Mouse (Mus musculus) left cerebral cortex, adult 18-20 months (tissue): Measurements from ENCODE around the gene Srd5a3. TPM values are rescaled to one million over a fixed set of nuclear protein-coding genes. Genes with fewer than 3 reads are reported as not detected.
"Not testable (repeated sequence)": the region's sequence is repeated elsewhere in the genome, so short reads cannot be mapped to it uniquely, and the experiment has no call there.

ENCODE experiments used
- DNase-seq, 2 experiments: peaks; one replicate each; pipeline ENCODE4 v3.0.0; 2021 to 2022; ENCODE audit warnings: low spot score in 2 of 2, mixed read lengths in 1 of 2
- long read RNA-seq, 2 experiments: library from polyadenylated mRNA; stranded (forward); transcript quantifications; one replicate each; pipeline ENCODE4 v2.0.0; 2021
- total RNA-seq, 2 experiments: library from RNA; stranded (reverse); gene quantifications; 2 replicates each; pipeline ENCODE4 v1.2.3; 2021

Srd5a3 gene
- 10 to 100 TPM; 19.1 to 22.7 TPM for total RNA-seq
- long read RNA-seq, experiment 1, transcript Srd5a3-201 (6 exons, 1,747 nt) = major isoform, 14 of 20 reads
- long read RNA-seq, experiment 1, partial matches to known transcripts = 1 of 20 reads
- long read RNA-seq, experiment 1, other reads (novel, unspliced or antisense) = 5 of 20 reads
- long read RNA-seq, experiment 2, transcript Srd5a3-201 (6 exons, 1,747 nt) = major isoform, 9 of 13 reads
- long read RNA-seq, experiment 2, partial matches to known transcripts = 0 of 13 reads
- long read RNA-seq, experiment 2, other reads (novel, unspliced or antisense) = 3 of 13 reads

- DNase-seq = peak; percentile 91 to 92
Measured at GRCm38 (mm10) chr5:76139808-76140729, at the start of gene Srd5a3. Srd5a3 (plus strand) TSS chr5:76140271.

- DNase-seq = not testable (repeated sequence)
Measured at GRCm38 (mm10) chr5:76103809-76104208, 36.3 kb upstream of the Srd5a3 start.

DNA sequence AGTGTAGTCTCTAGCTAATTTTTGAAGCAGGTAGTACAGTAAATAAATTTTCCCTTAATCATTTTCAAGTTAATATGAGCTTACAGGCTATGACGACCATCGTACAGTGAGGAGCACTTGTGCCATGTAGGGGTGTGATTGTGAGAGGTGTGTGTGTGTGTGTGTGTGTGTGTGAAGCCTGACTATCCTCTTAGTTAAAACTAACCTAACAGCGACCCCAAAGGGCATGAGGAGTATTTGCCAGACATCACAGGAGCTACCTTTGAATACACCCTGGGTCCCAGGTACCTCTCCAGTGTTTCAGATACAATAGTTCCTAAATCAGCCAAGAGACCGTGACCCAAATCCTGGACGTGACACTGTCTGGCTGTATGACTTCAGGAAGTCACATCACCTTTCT lies 32.8 kb upstream of the Srd5a3 start:
- DNase-seq = no peak

GRCm38 (mm10) chr5:76108496-76108895 lies 31.6 kb upstream of the Srd5a3 start:
- no peak for DNase-seq

DNA sequence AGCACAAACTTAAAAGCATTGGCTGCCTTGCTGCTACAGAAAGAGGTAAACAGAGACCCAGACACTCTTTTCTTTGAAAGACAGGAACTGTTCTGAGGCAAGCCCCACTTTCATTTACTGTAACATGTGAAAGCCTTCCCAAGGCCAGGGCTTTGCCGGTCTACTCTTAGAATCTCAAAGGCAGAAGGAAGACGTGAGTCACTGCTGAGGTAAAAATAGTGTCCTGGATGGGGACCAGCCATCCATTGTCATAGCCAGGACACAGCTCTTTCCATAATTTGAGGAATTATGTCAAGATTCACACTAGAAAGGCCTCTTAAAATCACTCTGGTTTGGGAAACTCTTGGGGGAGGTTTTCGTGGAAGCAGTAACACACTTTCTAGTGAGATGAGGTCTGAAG lies 28.9 kb upstream of the Srd5a3 start:
- DNase-seq = peak; percentile 32 to 38

DNA sequence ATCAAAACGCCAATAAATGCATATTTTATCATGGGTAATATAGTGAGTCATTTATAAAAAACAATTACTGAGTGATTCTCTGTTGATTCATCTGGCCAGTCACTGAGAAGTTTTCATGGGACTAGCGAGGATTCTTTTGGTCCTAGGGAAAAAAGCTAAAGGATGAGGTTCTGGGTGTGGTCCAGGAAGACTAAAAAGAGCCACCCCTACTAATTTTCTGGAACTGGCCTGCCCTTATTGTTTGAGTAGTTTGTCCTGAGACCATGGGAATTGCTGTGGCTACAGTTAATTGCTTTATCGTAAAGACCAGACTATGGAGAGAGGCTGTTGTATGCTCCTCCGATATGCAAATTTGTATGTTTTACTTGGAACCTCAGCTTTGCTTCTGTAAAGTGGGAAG lies 28.1 kb upstream of the Srd5a3 start:
- DNase-seq = no peak

- no peak for DNase-seq
Measured at GRCm38 (mm10) chr5:76115436-76116041, 24.5 kb upstream of the Srd5a3 start.

DNA sequence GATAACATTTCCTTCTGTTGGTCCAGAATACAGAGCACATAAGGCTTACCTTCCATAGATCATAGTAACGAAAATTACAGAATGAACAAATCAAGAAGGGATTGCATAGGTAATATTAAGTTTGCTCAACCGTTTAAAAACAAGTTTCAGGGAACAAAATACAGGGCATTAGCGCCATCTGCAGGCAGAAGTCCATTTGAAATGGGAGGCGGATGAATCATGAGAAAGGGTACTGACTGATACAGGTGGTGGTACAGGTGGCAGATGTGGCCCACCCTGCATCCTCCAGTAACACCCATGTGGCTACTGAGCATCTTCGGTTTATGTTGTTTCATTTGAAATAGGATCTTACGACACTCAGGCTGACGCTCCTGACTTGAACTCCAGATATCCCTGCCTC lies 21.6 kb upstream of the Srd5a3 start:
- peak; percentile 66 to 87 for DNase-seq

DNA sequence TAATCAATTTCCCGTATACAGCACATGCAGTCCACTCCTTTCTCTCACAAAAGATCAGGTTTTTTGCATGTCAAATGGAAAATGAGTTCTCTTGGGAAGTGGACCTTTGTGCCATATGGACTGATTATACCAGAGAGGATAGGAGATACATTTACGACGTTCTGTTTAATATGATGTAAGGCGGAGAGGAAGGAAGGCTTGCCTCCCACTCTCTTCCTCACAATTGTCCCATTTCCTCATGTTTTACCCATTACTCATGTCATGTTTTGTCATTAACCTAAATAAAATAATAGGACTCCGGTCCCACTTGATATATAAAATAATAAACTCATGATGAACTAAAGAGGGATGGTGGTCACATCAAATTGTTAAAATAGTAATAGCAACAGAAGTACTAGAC lies 19.4 kb upstream of the Srd5a3 start:
- no peak for DNase-seq

DNA sequence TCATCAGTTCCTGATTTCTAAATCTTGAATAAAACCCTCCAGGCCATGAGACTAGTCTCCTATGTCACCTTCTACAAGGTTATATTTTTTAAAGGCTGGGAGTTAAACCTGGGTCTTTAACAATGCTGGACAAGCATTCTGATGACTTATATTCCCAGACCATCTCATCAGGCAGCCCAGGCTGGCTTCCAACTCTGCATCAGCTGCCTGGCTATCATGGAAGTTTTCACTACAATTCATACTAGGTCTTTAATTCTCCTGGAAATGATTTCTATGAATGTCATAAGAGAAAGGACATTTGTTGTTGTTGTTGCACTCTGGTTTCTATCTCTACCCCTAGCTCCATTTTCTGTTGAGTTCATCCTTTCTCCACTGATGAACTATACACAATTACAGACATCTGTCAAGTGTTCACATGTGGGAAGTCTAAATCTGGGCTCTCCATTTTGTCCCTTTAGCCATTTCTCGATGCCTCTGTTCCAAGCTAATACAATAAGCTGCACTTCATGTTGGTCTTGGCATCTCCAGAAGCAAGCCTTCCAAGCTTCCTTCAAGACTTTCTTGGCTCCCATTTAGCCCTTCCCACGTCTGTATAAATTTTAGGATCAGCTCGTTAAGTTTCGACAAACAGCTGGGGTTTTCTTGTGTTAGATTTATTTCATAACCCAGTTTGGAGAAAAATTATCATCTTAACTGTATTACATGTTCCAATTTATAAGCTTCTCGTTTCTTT lies 12.3 kb upstream of the Srd5a3 start:
- DNase-seq = no peak

DNA sequence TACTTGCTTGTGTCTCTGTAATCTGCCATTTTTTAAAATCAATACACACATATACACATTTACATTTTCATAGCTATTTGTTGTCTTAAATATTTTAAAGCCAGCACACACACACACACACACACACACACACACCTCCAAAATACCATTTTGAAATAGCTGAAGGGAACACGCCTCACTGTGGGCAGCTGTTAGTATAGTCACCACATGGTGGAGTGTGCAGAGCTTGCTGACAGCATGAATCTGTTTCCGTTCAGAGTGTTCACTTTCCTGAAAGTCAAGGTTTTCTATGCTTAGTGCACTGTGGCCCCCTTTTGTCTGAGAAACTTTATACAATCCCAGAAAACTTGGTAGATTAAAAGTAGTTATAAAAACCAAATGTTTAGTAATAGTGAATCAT lies 9.8 kb upstream of the Srd5a3 start:
- peak in 1 of 2 experiments; percentile 17 for DNase-seq

DNA sequence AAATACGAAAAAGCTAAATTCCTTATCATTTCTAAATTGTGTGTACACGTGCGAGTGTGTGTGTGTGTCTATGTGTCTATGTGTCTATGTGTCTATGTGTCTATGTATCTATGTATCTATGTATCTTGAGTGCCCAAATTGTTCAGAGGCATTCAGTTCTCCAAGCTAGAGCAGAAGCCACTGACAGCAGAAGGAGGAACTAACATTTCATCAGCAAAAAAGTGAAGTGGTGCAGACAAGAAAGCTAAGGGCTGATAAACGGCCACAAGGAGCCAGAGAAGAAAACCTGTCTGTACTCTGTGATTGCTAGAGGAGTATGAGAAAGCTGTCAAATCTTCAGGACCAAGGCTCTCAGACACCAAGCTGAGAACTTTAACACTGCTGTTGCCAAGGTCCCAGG lies 8.1 kb upstream of the Srd5a3 start:
- no peak for DNase-seq

GRCm38 (mm10) chr5:76135644-76136043 lies 4.4 kb upstream of the Srd5a3 start:
- no peak for DNase-seq

- DNase-seq = no peak
Measured at GRCm38 (mm10) chr5:76136271-76136670, 3.8 kb upstream of the Srd5a3 start.

- no peak for DNase-seq
Measured at GRCm38 (mm10) chr5:76137586-76137985, 2.5 kb upstream of the Srd5a3 start.

- DNase-seq = no peak
Measured at GRCm38 (mm10) chr5:76138071-76138470, 2.0 kb upstream of the Srd5a3 start.

DNA sequence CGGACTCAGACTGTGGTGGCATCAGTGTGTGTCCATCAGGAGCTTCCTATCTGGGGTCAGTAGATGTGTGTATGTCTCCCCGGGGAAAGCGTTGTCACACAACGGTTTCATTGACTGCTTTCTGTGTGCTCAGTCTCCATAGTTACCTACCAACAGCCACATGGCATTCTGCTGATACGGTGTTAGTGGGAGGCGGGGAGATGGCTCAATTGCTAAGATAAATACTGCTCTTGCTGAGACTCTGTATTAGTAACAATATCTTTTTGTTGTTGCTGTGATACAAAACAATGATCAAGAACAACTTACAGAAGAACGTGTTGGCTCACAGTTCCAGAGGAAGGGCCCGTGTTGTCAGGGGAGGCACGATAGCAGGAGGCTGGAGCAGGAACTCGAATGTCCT lies 1.6 kb upstream of the Srd5a3 start:
- DNase-seq = no peak

GRCm38 (mm10) chr5:76139171-76139671 lies 850 bp upstream of the Srd5a3 start:
- DNase-seq = no peak

DNA sequence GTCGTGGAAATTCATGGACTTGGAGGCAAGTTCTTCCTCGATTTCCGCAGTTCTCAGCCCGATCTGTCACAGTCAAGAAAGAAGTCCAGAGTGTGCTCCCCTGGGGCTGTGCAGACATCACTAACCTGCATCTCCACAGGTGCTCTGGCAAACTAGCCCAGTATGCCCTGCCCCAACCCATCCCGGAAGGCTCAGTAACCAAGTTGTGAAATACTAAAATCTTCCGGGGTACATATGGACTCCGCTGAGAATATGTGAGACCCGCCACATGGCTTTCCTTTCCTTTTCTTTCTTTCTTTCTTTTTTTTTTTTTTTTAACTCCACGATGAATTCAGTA lies 627 bp downstream of the Srd5a3 start:
- DNase-seq = no peak

DNA sequence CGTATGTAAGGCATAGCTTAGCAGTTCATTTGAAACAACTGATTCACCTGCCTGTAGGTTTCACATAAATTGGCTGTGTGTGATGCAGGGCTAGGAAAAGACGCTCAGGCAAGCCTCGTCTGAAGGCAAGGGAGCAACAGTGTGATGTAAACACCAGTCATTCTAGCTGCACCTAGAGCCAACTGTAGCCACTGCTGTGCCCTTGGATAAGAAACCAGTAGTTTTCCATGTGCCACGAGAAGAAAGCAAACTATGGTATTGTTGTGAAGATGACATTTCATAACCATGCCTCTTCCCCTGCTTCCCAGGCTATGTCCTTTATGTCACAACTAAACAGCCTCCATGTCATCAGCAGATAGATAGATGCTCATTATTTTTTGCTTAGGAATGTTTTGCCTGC lies 3.3 kb downstream of the Srd5a3 start:
- no peak for DNase-seq

- no peak for DNase-seq
Measured at GRCm38 (mm10) chr5:76146401-76146800, 6.3 kb downstream of the Srd5a3 start.
